Mouse (Mus musculus): ENCODE measurements around the gene Swt1. TPM values are rescaled to one million over a fixed set of nuclear protein-coding genes. Genes with fewer than 3 reads are reported as not detected.
A peak's percentile ranks its signal among the peaks of the same experiment; 100 is the strongest.
"Not testable (repeated sequence)": the region's sequence is repeated elsewhere in the genome, so short reads cannot be mapped to it uniquely, and the experiment has no call there.

Gene Swt1
- total RNA-seq, 2 experiments from 2014 or later = 7.0 to 8.8 TPM

DNA sequence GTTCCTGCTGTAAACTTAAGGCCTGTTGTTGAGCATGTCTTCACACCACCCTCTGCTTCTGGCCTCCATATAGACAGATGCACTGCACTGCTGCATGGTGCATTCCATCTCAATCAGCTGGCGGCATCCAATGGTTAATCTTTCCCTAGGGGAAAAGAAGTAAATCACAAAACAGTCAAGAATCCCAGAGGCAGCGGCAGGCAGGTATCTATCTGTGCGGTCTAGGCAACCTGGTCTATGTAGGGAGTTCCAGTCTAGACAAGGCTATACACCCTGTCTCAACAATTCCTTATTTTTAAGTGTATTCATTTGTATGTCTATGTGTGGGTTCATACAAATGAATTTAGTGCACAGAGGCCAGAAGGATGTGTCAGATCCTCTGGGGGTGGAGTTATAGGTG, 59.8 kb downstream of the Swt1 start:
- no peak for DNase-seq
- intact Hi-C loops (cut with DNase I) = no loop called here

DNA sequence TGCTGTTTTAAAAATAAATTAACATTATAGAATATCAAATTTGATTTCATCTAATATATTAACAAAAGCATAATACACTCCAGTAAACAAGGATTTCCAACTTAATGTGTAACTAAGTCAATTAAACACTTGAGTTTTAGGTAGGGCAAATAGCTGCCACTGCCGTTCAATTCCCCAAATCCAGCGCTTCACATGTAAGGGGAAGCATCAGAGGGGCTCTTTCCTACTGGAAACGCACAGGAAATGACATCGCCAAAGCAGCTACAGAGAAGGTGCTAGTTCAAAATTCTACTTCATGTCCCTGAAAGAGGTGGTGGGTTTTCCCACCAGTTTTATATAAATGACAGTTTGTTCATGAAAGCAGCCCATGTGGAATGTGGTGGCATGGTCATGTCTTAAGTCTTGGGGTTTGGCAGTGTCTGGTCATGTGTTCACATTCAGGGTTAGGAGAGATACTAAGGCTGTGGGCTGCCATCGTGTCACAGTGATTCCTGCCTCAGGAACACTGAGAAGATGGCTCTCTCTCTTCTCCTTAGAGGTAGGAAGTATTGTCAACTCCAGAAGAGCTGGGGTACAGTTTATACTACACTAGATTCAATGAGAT, 60.4 kb downstream of the Swt1 start:
- intact Hi-C loops (cut with DNase I) = no loop called here
- no peak for DNase-seq

DNA sequence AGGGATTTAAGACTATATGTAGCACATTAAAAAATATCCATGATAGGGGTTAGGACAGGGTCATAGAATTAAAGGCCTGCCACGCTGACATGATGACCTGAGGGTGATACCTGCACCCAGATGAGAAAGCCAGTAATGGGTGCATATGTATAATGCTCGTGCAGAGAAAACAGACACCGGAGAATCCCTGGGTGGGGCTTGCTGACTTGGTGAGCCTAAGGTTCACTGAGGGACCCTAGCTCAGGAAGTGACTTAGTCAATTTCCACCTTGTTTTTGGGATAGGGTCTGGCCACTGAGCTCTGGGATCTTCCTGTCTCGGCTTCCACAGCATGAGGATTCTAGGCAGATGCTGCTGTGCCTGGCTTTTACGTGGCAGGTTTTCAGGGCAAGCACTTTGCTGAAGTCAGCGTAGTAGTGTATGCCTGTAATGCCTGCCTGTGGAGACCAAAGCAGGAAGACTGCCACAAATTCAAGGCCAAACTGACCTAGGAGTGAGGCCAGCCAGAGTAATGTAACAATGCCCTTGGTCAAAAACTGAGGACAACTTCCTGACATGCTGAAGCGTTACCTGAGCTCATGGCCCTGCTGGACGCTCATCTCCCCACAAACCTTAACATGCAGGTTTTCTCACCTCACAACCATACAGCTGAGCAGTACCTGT, 61.2 kb downstream of the Swt1 start:
- DNase-seq = no peak
- intact Hi-C loops (cut with DNase I) = no loop called here

DNA sequence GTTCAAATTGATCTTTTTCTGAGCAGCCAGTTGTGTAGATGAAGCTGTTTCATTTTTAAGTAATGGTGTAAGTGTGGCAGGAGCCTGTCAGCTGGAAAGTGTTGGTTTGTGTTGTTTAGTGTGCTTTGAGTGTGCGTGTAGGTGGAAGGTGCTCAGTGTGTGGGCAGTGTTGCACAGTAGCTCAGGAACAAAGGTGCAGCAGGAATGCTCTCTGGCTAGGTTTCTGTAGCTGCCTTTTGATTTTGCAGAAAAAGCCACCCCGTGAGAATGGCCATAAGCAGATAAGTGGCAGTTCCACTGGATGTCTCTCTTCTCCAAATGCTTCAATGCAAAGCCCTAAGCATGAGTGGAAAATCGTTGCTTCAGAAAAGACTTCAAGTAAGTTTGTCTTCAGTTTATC, 68.9 kb downstream of the Swt1 start:
- DNase-seq = no peak
- intact Hi-C loops (cut with DNase I) = no loop called here

DNA sequence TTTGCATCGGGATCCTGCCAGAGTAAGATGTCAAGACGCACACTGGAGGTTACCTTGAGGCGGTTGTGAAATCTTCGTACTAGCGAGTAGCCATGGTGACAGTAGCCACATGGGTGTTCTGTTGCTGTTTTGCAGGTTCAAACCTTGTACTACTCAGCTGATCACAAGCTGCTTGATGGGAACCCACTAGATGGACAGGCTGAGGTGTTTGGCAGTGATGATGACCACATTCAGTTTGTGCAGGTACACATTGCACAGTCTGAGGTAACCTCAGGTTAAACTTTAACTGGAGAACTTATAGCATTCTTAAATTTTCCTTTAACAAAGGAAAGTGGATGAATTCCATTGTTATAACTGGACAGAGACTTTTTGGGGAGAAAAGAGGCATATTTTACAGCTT, 72.3 kb downstream of the Swt1 start:
- no peak for DNase-seq
- intact Hi-C loops (cut with DNase I) = no loop called here

DNA sequence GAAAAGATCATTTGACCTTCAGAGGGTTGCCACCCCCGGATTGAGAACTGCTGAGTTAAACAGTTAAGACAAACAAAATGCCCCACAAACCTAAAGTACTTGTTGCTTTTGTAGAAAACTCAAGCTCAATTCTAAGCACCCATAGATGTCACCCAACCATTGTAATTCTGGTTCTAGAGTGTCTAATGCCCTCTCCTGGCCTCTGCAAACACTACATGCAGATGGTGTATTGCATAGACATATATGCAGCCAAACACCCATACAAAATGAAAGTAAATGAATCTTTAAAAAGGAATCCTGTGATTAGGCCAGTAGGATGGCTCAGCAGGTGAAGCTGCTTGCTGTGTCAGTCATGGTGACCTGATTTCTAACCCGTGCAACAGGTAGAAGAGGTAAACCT, 75.3 kb downstream of the Swt1 start:
- no peak for DNase-seq
- intact Hi-C loops (cut with DNase I) = loop anchor here (2.0 kb wide), 2 partner anchors 274 to 318 kb away; no protein-coding TSS in a partner anchor

DNA sequence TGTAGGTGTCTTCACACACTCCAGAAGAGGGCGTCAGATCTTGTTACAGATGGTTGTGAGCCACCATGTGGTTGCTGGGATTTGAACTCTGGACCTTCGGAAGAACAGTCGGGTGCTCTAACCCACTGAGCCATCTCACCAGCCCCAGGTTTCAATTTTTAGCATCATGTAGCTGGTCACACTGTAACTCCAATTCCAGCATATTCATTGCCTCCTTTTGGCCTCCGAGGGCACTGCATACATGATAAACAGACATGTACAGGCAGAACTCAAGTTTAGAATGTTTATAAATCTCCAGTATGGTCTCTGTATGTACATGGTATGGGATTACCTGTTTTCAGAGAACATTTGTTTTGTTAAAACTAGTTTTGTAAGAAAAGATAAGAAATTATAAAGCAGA, 80.0 kb downstream of the Swt1 start:
- intact Hi-C loops (cut with DNase I); DNase-seq: not testable (repeated sequence)

DNA sequence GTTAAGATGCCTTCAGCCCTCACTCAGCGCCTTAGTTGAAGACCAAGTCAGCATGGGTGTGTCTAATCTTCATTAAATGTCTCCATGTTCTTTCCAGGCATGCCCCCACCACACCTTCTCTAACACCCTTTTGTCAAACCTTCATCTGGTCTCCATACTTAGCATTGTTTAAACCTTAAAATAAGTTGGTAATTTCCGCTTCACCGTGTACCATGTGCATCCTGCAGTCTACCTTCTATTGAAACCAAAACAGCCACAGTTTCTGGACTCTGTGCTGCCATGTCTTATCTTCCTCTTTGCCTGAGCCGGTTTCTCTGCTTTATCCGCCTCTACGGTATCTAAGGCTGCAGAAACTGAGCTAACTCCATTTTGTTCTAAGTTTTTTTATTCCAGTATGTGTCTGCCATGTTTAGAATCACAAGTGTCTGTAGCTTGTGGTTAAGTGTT, 81.6 kb downstream of the Swt1 start:
- DNase-seq = no peak
- intact Hi-C loops (cut with DNase I) = no loop called here

DNA sequence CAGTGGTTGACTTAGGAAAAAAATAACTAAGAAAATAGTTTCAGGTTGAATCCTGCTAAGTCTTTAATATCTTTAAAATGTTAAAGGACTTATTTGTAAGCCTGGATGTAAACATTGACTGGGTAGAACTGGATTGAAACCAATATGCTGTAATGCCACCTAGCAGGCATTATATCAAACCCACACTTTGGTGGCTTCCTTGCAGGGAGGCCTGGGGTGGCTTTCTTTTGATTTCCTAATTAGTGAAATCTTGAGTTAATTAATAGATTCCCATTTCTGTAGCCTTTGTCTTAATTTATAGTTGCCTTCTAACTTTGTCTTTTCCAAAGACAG, 82.4 kb downstream of the Swt1 start:
- intact Hi-C loops (cut with DNase I) = loop anchor here (2.0 kb wide), 2 partner anchors 59 to 267 kb away; no protein-coding TSS in a partner anchor
- DNase-seq = no peak

DNA sequence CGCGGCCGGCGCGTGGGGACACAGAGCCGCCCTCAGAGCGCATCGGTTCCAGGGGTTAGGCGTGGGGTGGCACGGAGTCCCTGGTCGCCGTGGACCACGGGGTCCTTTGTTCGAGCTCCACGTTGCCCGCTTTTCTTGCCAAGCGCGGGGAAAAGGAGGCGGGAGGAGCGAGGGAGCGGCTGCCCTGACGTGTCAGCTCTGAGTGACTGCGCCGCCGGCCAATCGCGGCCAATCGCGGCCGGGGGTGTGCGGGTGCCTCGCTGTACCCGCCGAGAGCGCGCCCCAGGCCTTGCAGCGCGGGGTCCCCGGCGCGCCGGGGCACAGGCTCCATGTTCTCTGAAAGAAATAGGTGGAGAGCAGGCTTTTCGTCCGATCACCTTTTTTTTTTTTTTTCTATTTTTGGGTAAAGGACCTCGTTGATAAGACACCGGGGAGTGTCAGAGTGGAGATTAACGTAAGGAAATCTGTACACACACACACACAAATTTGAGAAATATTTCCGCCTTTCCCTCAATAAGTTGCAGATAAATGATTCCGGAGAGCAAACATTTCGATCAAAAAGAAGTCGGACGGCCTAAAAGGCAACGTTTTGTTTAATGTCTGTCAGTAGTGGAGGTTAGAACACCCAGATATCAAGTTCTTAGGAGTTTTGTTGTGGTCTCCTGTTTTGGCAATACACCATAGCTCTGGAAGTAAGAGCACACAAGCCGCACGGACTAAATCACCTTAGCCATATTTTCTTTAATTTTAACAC, 83.0 kb downstream of the Swt1 start:
- peak; percentile 97 to 98 for DNase-seq
- intact Hi-C loops (cut with DNase I) = loop anchor here (2.0 kb wide), 2 partner anchors 58 to 266 kb away; no protein-coding TSS in a partner anchor

DNA sequence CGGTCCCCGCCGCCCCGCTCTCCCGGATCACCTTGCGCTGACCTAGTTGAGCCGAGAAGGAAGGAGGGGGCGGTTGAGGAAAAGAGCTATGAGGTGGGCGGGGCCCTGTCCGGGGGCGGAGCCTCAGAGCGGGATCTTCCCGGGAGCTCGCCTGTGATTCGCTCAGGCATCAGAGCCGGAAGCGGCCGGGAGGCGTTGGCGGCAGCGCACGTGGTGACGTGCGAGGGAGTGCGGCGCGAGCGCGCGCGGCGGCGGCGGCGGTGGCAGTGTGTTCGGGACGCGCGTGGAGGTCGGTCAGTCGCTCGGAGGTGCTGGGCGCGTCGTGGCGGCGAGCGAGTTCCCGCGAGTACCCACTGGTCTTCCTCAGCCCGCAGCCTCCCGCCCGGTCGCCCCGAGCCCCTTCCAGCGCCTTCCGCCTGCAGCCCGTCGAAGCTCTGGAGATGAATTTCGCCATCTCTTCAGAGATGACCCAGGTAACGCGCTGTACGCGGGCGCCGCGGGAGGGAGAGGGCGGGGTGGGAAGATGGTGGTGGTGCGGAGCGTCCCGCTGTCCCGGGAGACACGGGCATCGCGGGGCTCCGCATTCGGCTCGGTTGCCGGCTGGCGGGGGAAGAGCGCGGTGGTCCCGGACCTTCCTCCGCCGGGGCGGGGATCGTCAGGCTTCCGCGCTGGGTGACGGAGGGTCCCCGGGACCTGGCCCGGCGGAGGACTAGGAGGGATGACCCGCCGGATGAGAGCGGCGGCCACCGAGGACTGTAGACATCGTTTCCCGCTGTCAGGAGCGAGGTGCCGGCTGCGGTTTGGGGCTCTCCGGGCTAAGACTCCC, 83.8 kb downstream of the Swt1 start, which contains the start of gene Ivns1abp:
Ivns1abp (plus strand) TSS at position 195 of the 826 bp plus-strand sequence.
- intact Hi-C loops (cut with DNase I) = loop anchor here (2.0 to 5.0 kb wide), 5 partner anchors 58 to 266 kb away; no protein-coding TSS in a partner anchor
- peak; percentile 95 to 96 for DNase-seq

DNA sequence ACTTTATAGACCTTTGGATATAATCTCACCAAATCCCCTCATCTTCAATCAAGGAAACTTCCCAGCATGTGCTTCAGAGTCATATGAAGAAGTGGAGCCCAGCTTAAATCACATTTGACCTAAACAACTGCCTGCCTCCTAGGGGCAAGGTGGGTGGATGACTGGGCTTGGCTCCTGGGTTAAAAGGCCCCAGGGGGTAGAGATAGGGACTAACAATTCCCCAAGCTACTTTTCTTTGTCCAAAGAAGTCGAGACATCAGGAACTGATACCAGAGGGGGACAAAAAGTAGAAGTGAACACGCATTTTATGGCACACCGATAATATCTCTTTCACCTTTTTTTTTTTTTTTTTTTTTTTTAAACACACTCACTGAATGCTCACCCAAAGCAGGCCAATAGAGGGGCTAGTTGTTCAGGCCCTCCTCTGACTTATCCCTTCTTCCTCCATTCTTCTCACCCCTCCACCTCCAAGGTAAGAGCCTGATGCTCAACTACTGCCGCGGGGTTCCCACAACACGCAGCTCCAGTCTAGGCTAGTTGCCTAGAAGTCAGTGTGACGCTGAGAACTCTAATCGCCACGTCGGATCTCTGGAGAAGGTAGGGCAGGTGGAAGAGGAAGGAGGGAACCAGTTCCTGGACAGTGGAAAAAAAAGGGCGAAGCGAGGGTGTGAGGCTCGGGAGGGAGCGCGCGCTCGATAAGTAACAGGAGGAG, 84.5 kb downstream of the Swt1 start:
- intact Hi-C loops (cut with DNase I) = loop anchor here (2.0 to 5.0 kb wide), 5 partner anchors 57 to 265 kb away; no protein-coding TSS in a partner anchor
- peak in 1 of 2 experiments; percentile 53 for DNase-seq

DNA sequence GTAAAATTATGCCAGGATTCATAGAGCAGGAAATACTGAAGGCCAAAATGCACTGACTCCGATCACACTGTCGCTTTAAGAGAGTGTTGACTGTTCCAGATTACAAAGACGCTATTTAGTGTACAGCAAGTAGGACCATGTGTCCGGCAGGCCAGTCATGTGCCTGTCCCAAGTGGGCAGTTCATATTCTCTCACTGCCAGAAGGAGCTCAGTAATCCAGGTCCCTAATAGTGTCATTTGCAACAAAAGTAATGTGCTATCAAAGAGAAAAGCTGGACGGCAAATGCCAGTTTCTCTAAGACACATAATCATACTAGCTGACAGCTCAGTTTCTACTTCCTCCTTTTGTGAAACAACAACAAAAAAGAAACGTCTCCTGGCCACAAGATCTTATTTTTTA, 85.3 kb downstream of the Swt1 start:
- intact Hi-C loops (cut with DNase I) = loop anchor here (5.0 kb wide), 3 partner anchors 91 to 166 kb away; no protein-coding TSS in a partner anchor
- DNase-seq = peak; percentile 44 to 51

DNA sequence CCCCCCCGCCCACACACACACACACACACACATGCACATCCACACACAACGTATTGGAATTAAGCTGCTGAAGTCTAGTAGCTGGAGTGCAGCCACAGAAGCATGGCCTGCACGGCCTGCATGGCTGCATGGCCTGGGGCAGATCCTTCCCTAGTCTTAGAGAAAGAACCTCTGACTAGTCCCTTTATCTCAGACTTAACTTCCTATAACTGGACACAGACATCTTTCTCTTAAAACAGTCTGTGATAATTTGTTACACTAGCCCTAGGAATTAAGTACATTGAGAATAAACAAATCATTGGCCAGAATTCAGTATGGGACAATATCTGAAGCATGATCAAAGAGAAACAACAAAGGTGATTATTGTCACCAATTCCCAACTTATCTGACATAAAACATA, 85.9 kb downstream of the Swt1 start:
- DNase-seq = no peak
- intact Hi-C loops (cut with DNase I) = loop anchor here (5.0 kb wide), 3 partner anchors 90 to 165 kb away; no protein-coding TSS in a partner anchor

DNA sequence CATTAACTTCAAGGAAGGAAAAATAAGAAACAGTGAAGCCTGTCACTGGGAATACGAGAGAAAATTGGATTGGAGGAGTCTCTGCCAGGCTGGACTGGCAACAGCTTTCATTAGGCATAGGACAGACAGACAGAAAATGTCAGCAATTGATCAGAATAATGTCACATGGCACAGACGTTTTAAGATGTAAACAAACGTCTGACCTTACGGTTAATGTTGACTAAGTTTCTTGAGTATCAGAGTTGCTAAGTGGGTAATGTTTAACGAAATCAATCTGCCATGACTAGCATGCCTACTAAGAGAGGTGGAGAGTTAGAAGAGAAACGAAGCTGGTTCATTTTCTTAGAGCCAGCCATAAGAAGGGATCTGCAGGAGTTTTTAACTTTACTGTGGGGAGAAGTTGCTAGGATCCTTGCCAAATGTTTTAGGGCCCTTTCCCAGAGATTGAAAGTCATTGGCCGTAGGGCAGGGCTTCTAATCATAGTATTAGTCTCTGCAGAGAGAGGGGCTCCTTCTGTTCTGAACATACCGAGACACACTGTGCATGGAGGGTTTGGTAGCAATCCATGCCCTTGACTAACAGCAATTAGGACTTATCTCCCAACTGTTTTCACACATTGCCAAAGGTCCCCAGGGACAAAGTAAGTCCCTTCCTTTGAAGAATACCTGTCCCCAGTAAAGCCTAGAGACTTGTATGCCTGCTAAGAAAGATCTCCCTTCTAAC, 86.8 kb downstream of the Swt1 start:
- DNase-seq = no peak
- intact Hi-C loops (cut with DNase I) = loop anchor here (5.0 kb wide), 3 partner anchors 89 to 164 kb away; no protein-coding TSS in a partner anchor

DNA sequence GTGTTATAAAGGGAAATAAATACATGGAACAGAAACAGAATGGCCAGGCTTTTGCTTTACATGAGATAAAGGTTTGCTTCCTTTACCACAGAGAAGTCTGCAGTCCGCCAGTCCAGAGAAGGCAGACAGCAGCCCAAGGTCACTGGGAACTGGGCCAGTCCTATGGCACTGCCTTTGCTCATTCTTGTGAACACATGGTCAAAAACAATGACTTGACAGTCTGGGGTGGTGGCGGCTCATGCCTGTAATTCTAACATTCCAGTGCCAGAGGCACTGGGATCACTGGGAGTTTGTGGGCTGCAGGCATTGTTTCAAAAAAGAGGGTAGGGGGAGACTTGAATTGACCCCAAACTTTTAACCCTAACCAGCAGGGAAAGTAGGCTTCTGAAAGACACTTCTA, 89.3 kb downstream of the Swt1 start:
- DNase-seq = peak; percentile 33 to 53
- intact Hi-C loops (cut with DNase I) = no loop called here

DNA sequence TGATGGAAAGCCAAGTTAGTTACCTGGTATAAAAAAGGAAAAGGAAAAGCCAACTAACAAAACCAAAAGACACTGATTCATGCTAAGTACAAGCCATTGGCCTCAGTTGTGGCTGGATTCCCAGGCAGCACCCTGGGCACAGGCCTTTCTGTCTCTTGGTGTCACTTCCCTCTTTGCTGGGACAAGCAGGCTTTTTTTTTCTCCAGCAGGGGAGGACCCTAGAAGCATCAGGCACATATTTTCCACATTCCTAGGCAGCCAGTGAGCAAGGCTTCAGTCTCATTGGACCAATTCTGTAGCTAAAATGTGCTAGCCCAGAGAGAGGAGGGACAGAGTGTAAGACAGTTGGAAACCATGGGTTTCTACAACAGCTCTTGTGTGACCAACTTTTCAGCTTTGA, 90.0 kb downstream of the Swt1 start:
- intact Hi-C loops (cut with DNase I) = no loop called here
- DNase-seq = no peak

DNA sequence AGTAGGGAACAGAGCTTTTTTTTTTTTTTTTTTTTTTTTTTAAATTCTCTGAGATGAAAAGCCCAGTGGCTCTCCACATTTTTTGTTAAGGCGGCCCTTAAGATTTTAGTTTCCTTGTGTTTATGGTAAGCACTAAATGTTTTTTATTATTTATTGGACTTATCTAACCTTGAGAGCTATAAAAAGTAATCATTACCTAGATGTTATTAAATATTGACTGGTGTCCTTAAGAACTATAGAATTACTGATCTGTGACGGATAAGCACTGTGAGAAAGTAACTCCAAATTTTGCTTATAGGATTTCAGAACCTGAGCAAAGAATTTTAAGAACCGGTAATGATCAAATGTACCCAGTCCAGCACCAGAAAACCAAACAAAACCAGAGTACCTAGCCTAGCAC, 95.4 kb downstream of the Swt1 start:
- DNase-seq = no peak
- intact Hi-C loops (cut with DNase I) = no loop called here

DNA sequence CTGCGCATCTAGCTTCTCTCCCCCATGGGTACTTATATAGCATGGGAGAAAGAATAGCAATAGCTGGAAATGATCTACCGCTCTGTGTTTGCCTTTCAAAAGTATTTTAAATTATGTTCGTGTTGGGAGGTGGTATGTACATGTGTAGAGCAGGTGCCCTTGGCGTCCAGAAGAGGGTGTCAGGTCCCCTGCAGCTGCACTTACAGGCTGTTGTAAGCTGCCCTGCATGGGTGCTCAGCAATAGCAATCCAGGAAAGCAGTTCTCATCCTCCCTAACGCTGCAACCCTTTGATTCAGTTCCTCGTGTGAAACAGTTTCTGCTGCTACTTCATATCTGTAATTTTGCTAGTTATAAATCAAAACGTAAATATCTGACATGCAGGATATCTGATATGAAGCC, 98.7 kb downstream of the Swt1 start:
- intact Hi-C loops (cut with DNase I) = no loop called here
- DNase-seq = no peak
